Mouse (Mus musculus) lung, embryonic 14.5 days (tissue): Measurements from ENCODE around the gene Krt31. TPM values are rescaled to one million over a fixed set of nuclear protein-coding genes. Genes with fewer than 3 reads are reported as not detected.

Source experiments
- ATAC-seq: fragments of 200-750 bp; cut with Nextera tagmentation; 2 replicates; pipeline ENCODE4 v1.8.0; 2017; ENCODE audit warnings: mild to moderate bottlenecking, moderate TSS enrichment, moderate library complexity; ENCODE audit not compliant: insufficient read depth
- DNase-seq: peaks from one replicate; pipeline ENCODE4 v3.0.0-alpha.2; 2015
- H3K27ac ChIP-seq: fragments of 300-500 bp; sonication (generic); 2 replicates; pipeline ENCODE4 v1.5.1; 2014; ENCODE audit warnings: low read depth, mild to moderate bottlenecking, moderate library complexity
- H3K27me3 ChIP-seq: fragments of 300-500 bp; sonication (generic); 2 replicates; pipeline ENCODE4 v1.6.1; 2014; ENCODE audit warnings: low read length, control low read depth; ENCODE audit not compliant: insufficient read depth
- H3K36me3 ChIP-seq: fragments of 300-500 bp; sonication (generic); 2 replicates; pipeline ENCODE4 v1.6.1; 2014; ENCODE audit warnings: control low read depth; ENCODE audit not compliant: insufficient read depth
- H3K4me1 ChIP-seq: fragments of 300-500 bp; sonication (generic); 2 replicates; pipeline ENCODE4 v1.6.1; 2014; ENCODE audit warnings: antibody characterized with exemption, control low read depth; ENCODE audit not compliant: insufficient read depth
- H3K4me2 ChIP-seq: fragments of 300-500 bp; sonication (generic); 2 replicates; pipeline ENCODE4 v1.6.1; 2014; ENCODE audit warnings: mild to moderate bottlenecking
- H3K4me3 ChIP-seq: fragments of 300-500 bp; sonication (generic); 2 replicates; pipeline ENCODE4 v1.5.1; 2014; ENCODE audit warnings: low read depth, low read length
- H3K9ac ChIP-seq: fragments of 300-500 bp; sonication (generic); 2 replicates; pipeline ENCODE4 v1.6.1; 2014
- H3K9me3 ChIP-seq: fragments of 300-500 bp; sonication (generic); 2 replicates; pipeline ENCODE4 v1.6.1; 2016; ENCODE audit warnings: low read depth, low read length, control low read depth
- CTCF ChIP-seq: IDR thresholded peaks from 2 replicates; pipeline ENCODE4 v1.5.1; 2016; ENCODE audit warnings: antibody characterized with exemption, low read depth
- WGBS: fragments of 180-500 bp; shearing (Covaris S2); extraction: QIAGEN DNeasy Blood & Tissue Kit; methylation state at CpG from one replicate; pipeline ENCODE4 v1.1.7; 2014; 5-methylcytosine and 5-hydroxymethylcytosine counted together
- polyA plus RNA-seq: library from polyadenylated mRNA; unstranded; fragments of >200 nt; fragmentation: Nextera tagmentation; extraction: Ambion mirVana; gene quantifications from 2 replicates; pipeline ENCODE4 v1.2.1, GENCODE M21; 2014

Krt31 gene
- polyA plus RNA-seq: not detected in 2 replicates

DNA sequence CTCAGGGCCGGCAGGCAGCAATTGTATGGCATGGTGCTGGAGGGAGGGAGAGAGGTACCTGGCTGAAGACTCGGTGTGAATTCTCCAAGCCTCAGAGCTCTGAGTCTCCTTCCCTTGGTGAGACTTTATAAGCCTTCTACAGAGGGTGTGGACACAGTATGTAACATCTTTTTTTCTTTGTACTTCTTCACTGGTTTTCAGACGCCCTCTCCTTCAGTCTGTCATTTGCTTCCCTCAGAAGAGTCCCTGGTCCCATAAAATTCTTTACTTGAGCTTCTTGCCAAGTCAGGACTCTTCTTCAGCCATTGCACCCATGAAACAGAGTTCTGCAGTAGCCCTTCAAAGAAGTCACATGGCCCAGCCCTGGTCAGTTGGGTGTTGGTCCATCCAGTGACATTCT is at the start of gene Krt31:
Krt31 (minus strand) TSS at position 101 of the 400 bp plus-strand sequence.
- H3K9ac ChIP-seq: no peak within 1 kb of the TSS
- H3K4me1 ChIP-seq: no peaks in the 10 kb centered on the region
- H3K4me2 ChIP-seq: no peak within 1 kb of the TSS
- H3K4me3 ChIP-seq: no peak within 1 kb of the TSS
- H3K36me3 ChIP-seq: no peaks in the 10 kb centered on the region
- DNase-seq (no peak), ATAC-seq (no peak)
- no peak within 1 kb of the TSS for H3K27ac ChIP-seq
- no peaks in the 10 kb centered on the region for H3K27me3 ChIP-seq
- no peak for TF ChIP-seq CTCF
- no peaks in the 10 kb centered on the region for H3K9me3 ChIP-seq
- WGBS: 86% methylated on average over 3 of the region's 3 CpGs

- 57% methylated on average over 9 of the region's 9 CpGs for WGBS
- Histone ChIP-seq H3K27me3 (no peaks in the 10 kb centered on the region), H3K36me3 (no peaks in the 10 kb centered on the region), H3K9ac (no peak overlapping the region), H3K27ac (no peak overlapping the region), H3K4me2 (no peak overlapping the region), H3K9me3 (no peaks in the 10 kb centered on the region), H3K4me3 (no peak overlapping the region), H3K4me1 (no peaks in the 10 kb centered on the region)
- DNase-seq (no peak), ATAC-seq (no peak)
- TF ChIP-seq CTCF: no peak
Measured at GRCm38 (mm10) chr11:100097819-100098218, 47.5 kb upstream of the Krt31 start.

GRCm38 (mm10) chr11:100096141-100096540 is 45.8 kb upstream of the Krt31 start, which contains the start of gene Krt35:
Gene Krt35 (minus strand): TSS chr11:100096241.
- TF ChIP-seq CTCF: no peak
- ATAC-seq (no peak), DNase-seq (no peak)
- 83% methylated on average over 9 of the region's 9 CpGs for WGBS
- Histone ChIP-seq H3K4me1 (no peaks in the 10 kb centered on the region), H3K4me3 (no peak within 1 kb of the TSS), H3K9me3 (no peaks in the 10 kb centered on the region), H3K27ac (no peak within 1 kb of the TSS), H3K4me2 (no peak within 1 kb of the TSS), H3K9ac (no peak within 1 kb of the TSS), H3K36me3 (no peaks in the 10 kb centered on the region), H3K27me3 (no peaks in the 10 kb centered on the region)

DNA sequence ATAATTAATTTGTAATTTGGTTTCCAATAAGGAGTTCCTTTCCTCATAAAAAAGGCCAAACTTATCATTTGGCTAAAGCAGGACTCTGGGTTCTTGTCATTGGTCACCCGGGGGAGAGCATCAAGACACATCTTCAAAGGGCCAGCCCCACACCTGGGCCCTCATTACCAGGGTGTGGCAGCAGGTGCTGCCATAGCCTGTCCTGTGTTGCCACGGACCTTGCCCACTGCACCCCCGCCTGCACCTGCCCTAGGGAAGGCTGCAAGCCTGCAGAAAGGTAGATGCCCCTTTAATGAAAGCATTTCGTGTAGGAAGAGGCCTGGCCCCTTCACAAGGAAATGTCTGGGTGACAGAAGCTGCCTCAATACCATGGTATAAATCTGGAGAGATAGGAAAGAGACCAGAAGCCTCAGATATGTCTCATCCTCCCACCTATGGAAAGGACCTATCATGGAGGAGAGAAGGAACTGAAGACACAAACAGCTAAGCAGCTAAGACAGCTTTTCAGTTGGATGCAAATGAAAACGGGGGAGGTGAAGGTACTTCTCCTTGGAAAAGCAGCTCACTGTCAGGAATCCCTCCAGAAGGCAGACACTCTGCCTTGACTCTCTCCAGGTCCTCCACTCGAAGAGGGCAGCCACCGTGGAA is 38.2 kb upstream of the Krt31 start:
- no peaks in the 10 kb centered on the region for H3K4me1 ChIP-seq
- H3K4me3 ChIP-seq: no peak overlapping the region
- TF ChIP-seq CTCF: no peak
- H3K9ac ChIP-seq: no peak overlapping the region
- no peak overlapping the region for H3K4me2 ChIP-seq
- no peak overlapping the region for H3K27ac ChIP-seq
- no peaks in the 10 kb centered on the region for H3K9me3 ChIP-seq
- H3K36me3 ChIP-seq: no peaks in the 10 kb centered on the region
- WGBS: 64% methylated on average over 7 of the region's 7 CpGs
- no peak for ATAC-seq
- H3K27me3 ChIP-seq: no peaks in the 10 kb centered on the region
- DNase-seq: no peak

- Histone ChIP-seq H3K4me1 (no peaks in the 10 kb centered on the region), H3K9ac (no peak within 1 kb of the TSS), H3K27ac (no peak within 1 kb of the TSS), H3K9me3 (no peaks in the 10 kb centered on the region), H3K4me2 (no peak within 1 kb of the TSS), H3K4me3 (no peak within 1 kb of the TSS), H3K36me3 (no peaks in the 10 kb centered on the region), H3K27me3 (no peaks in the 10 kb centered on the region)
- 81% methylated on average over 10 of the region's 10 CpGs for WGBS
- no peak for TF ChIP-seq CTCF
- DNase-seq: no peak
- ATAC-seq: no peak
Measured at GRCm38 (mm10) chr11:100087861-100088260, 37.5 kb upstream of the Krt31 start, which contains the start of gene Krt32. Gene Krt32 (minus strand): TSS chr11:100088226.

GRCm38 (mm10) chr11:100073873-100074272 is 23.5 kb upstream of the Krt31 start:
- TF ChIP-seq CTCF: no peak
- 48% methylated on average over 1 of the region's 1 CpGs for whole genome bisulfite sequencing

DNA sequence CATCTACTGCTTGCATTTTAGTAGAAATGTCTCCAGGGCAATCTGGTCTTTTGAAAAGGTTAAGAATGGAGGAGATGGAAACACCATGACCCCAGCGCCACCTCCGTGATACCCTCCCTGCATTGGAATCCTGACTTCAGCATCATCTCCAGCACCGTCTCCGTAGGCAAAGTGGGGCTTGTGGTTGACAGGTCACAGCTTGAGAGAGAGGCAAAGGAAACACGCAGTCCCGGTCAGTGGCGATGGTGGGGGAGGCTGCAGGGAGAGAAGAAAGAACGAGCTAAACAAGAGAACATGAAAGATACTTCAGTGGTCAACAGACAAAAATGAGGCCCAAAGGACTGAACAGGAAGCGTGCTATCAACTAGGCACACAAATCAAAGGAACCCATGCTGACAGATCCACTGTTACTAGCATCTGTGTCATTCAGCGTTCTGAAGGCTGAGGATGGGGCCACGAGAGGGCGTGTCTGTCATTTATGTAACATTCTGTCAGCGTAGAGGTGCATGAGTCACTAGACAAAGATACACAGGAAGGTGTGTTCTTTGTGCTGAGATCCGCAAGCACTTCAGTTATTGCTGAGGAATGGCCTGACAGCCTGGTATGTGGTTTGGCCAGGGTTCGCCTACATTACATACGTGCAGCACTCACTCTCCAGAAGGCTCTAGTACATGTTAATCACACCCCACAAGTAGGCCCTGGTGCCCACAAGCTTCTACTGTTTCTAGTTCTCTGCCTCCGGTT is 17.1 kb upstream of the Krt31 start:
- Histone ChIP-seq H3K27me3 (no peaks in the 10 kb centered on the region), H3K27ac (0 out of 2 replicates have a peak overlapping the region, but pooled peaks have one; percentile 25), H3K4me2 (no peak overlapping the region), H3K9ac (no peak overlapping the region), H3K36me3 (no peaks in the 10 kb centered on the region), H3K9me3 (no peaks in the 10 kb centered on the region), H3K4me3 (no peak overlapping the region), H3K4me1 (0 out of 2 replicates have a peak, but pooled peaks cover 4% of the 10 kb centered on the region)
- 57% methylated on average over 17 of the region's 17 CpGs for WGBS
- peak; percentile 29; the same call in 1 of the 2 replicates for TF ChIP-seq CTCF
- DNase-seq (peak; percentile 53), ATAC-seq (peak; percentile 60; the same call in 1 of the 2 replicates)

More at GRCm38 (mm10) chr11:100073873-100074272, 23.5 kb upstream of the Krt31 start:
- Histone ChIP-seq H3K27ac (no peak overlapping the region), H3K4me2 (no peak overlapping the region), H3K9me3 (no peaks in the 10 kb centered on the region), H3K4me3 (no peak overlapping the region), H3K36me3 (no peaks in the 10 kb centered on the region), H3K4me1 (no peaks in the 10 kb centered on the region), H3K27me3 (no peaks in the 10 kb centered on the region), H3K9ac (no peak overlapping the region)
- DNase-seq (peak; percentile 26), ATAC-seq (no peak)
